Comparison of ENCODE assay signal across 17 mouse cellular contexts in the genomic region with DNA sequence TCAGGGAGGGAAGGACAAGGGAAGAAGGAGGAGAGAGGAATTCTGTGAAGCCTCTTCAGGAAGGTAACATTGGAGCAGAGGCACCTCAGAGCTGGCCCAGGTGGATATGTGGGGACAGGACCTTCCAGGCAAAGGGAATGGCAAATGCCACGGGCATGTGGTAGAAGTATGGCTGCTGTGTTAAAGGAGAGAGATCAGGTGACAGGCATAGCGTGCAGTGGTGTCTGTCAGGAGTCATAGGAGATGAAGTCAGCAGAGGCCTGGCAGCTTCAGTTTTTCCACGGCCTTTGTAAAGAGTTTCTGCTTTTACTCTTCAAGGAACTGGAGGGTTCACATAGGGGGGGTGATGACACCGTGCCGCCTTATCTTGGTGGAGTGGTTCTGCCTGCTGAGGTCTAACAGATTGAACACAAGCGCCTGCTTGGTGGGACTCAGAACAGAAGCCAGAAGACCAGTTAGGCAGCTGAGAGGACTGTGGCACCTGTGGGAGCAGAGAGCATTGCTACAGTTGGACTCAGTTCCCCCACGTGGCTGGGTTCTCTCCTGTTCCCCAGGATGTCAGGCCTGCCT.
A peak's percentile ranks its signal among the peaks of the same experiment; 100 is the strongest.
DNase-seq lines count a peak whose midpoint lies in the region; ATAC-seq lines count a peak whose summit lies in the region.
"Had no signal": no experiment of that assay in that cellular context is flagged by ENCODE, and none has a peak within 500 bp of the region (broad histone marks: within the 10 kb centered on the region; RNA-seq: fewer than 3 reads in every experiment).

No protein-coding gene starts in this region.

- H3K9me3 ChIP-seq in heart, embryonic 16.5 days (replicated peaks; ENCODE audit: control insufficient read depth, low read length): no peaks in the 10 kb centered on the region
- H3K9me3 ChIP-seq in liver, embryonic 12.5 days (replicated peaks): no peaks in the 10 kb centered on the region
- H3K9me3 ChIP-seq: embryonic facial prominence, embryonic 15.5 days; forebrain, embryonic 10.5 days; limb, embryonic 13.5 days had no signal

- H3K9ac ChIP-seq in heart, embryonic 16.5 days (ENCODE audit: low read length): no peak overlapping the region
- H3K9ac ChIP-seq in liver, embryonic 12.5 days: no peak overlapping the region
- H3K9ac ChIP-seq: embryonic facial prominence, embryonic 15.5 days; limb, embryonic 13.5 days had no signal

- WGBS in heart, embryonic 16.5 days: 35% methylated on average over 7 of the region's 7 CpGs
- WGBS in liver, embryonic 12.5 days (ENCODE audit: insufficient replicate concordance): 38% methylated on average over 7 of the region's 7 CpGs

- H3K4me1 ChIP-seq in heart, embryonic 16.5 days (ENCODE audit: control insufficient read depth, insufficient read depth, low read length): peaks cover 5% of the 10 kb centered on the region
- peaks cover 28% of the 10 kb centered on the region for H3K4me1 ChIP-seq in liver, embryonic 12.5 days
- H3K4me1 ChIP-seq: embryonic facial prominence, embryonic 15.5 days; forebrain, embryonic 10.5 days; limb, embryonic 13.5 days had no signal

- no peaks in the 10 kb centered on the region for H3K27me3 ChIP-seq in heart, embryonic 16.5 days (ENCODE audit: control insufficient read depth, insufficient read depth, low read length)
- no peaks in the 10 kb centered on the region for H3K27me3 ChIP-seq in liver, embryonic 12.5 days (replicated peaks)
- H3K27me3 ChIP-seq: embryonic facial prominence, embryonic 15.5 days; limb, embryonic 13.5 days had no signal

- H3K27ac ChIP-seq in heart, embryonic 16.5 days (ENCODE audit: low read length): peak overlapping the region; percentile 19; the same call in 1 of the 2 replicates
- no peak overlapping the region; the same call in 1 of the 2 replicates for H3K27ac ChIP-seq in liver, embryonic 12.5 days
- H3K27ac ChIP-seq: embryonic facial prominence, embryonic 15.5 days; forebrain, embryonic 10.5 days; limb, embryonic 13.5 days had no signal

- H3K4me3 ChIP-seq in heart, embryonic 16.5 days (ENCODE audit: low read length): no peak overlapping the region
- no peak overlapping the region for H3K4me3 ChIP-seq in liver, embryonic 12.5 days
- H3K4me3 ChIP-seq: embryonic facial prominence, embryonic 15.5 days; forebrain, embryonic 10.5 days; limb, embryonic 13.5 days had no signal

- H3K4me2 ChIP-seq in heart, embryonic 16.5 days (ENCODE audit: low read depth, low read length): no peak overlapping the region
- no peak overlapping the region for H3K4me2 ChIP-seq in liver, embryonic 12.5 days
- H3K4me2 ChIP-seq: embryonic facial prominence, embryonic 15.5 days; limb, embryonic 13.5 days had no signal

- intact Hi-C loops in heart, postnatal 25 days (cut with DNase I): no loop called here

- DNase-seq in heart, postnatal 25 days (ENCODE audit: low spot score): no peak
- peak; percentile 67 for DNase-seq in c-Kit-positive CD71-positive TER-119-negative erythroid progenitor cells, embryonic 14.5 days (ENCODE audit: low read depth)
- no peak for DNase-seq in cerebellum, adult 8-10 months
- no peak for DNase-seq in kidney, adult 18-20 months
- no peak for DNase-seq in layer of hippocampus, postnatal 10 days (ENCODE audit: low spot score in 2 of 2)
- DNase-seq: adrenal gland, adult 8-10 months; cerebellum, adult 18-20 months; gastrocnemius, postnatal 14 days; kidney, adult 9 months; kidney, postnatal 4 days; thymus, adult 18-20 months had no signal

- ATAC-seq in heart, embryonic 16.5 days (replicated peaks; ENCODE audit: extremely low read depth, insufficient read depth, low FRiP score): peak; percentile 49
- peak; percentile 81 for ATAC-seq in liver, embryonic 12.5 days
- ATAC-seq: inflammation-experienced regulatory T-cells, adult 6 months had no signal

- peaks cover 13% of the 10 kb centered on the region; the same call in 1 of the 2 replicates for H3K36me3 ChIP-seq in heart, embryonic 16.5 days (ENCODE audit: control insufficient read depth, insufficient read depth)
- peaks cover 28% of the 10 kb centered on the region for H3K36me3 ChIP-seq in liver, embryonic 12.5 days
